Mouse (Mus musculus): ENCODE measurements at regions not wholly inside any gene's neighbourhood (a gene's known extent, or its start where the extent isn't known, plus 50 kb on each side); places are given as distances from the start of the nearest gene placed in this dataset.

- DNase-seq: no peak
These were observed 147.5 kb upstream of the Mrps10 start for GRCm38 (mm10) chr17:47221068-47221796.

DNA sequence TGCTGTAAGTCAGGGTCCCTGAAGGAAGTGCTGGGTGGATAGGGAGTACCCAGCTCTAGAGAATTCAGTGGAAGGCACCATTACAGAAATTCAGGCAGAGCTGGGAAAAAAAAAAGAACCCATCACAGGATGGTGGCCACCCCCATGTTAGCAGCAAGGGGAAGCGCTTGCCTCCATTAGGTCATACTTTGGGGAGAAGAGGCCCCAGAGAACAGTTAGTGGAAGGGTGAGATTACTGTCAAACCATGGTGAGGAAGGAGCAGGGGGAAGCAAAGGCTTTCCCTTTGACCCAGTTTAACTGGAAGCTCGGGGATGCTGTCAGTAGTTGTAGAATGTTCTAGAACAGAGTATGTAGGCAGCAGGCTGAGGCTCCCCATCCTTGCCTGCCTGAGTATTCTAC, 148.8 kb upstream of the Mrps10 start:
- DNase-seq: no peak

- DNase-seq: no peak
These were observed 152.2 kb upstream of the Mrps10 start for GRCm38 (mm10) chr17:47216490-47216889.

DNA sequence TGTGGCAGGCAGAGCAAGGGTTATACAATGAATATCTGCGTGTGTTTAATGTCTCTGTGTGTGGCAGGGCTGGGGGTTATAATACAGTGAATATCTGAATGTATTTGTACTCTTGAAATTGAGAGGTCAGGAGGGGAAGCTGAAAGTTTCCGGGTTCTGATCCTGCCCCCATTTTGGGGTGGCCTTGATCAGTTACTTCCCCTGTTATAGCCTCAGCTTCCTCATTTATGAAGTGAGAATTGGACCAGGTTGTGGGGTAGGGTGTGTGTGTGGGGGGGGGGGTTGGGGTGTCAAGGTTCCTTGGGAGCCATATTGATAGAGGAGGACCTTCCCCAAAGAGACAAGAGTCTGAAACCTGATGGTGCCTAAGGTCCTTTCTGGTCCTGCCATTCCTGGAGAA, 152.8 kb upstream of the Mrps10 start:
- no peak for DNase-seq

DNA sequence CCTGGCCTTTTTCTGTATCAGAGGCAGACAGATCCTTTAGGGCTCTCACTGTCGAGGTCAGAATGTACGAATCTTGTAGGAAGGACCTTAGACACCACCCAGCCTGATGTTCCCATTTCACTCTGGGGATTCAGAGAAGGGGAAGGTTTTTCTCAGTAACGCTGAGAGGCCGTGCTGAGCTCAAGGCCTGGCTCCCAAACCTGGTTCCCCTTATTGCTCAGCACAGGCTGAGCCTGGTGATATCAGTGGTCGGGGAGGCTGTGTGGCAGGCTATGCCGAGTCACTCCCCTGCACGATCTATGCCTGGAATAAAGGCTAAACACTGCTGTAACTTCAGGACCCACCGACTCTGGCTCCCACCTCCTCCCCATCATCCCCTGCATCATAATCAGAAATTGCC, 154.6 kb upstream of the Mrps10 start:
- no peak for DNase-seq

GRCm38 (mm10) chr17:47210441-47211196, 158.1 kb upstream of the Mrps10 start:
- no peak for DNase-seq

DNA sequence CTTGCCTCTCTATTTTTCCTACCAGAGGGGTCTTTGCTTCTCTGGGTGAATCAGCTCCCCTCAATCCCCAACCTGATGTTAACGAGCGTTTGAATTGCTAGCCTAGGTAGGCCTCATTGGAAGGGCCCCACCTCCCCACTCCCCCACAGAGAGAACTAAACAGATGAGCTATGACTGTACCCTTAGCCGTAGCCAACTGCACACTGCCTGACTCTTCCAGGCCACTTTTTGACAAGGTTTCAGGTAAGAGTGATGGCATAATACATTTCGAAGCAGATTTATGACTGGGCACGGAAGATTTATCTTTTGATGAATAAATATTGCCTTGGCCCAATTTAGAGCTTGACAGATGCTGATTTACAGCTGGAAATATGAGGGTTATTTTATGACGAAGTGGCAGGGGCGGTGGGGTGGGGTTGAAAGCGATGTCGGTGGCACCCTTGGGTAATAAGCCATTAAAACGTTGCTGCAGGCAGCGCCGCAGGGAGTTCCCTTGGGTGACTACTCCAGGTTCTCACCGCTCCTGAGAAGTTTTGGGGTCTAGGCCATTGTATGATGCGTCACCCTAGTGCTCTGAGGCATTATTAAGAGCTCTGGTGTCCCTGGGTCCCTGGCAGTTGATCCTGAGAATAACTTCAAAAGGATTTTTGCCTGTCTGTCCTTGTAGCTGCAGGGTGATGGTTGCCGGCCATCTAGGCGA, 159.7 kb upstream of the Mrps10 start:
- no peak for DNase-seq

- no peak for DNase-seq
These were observed 161.2 kb upstream of the Mrps10 start for GRCm38 (mm10) chr17:47207471-47207870.

DNA sequence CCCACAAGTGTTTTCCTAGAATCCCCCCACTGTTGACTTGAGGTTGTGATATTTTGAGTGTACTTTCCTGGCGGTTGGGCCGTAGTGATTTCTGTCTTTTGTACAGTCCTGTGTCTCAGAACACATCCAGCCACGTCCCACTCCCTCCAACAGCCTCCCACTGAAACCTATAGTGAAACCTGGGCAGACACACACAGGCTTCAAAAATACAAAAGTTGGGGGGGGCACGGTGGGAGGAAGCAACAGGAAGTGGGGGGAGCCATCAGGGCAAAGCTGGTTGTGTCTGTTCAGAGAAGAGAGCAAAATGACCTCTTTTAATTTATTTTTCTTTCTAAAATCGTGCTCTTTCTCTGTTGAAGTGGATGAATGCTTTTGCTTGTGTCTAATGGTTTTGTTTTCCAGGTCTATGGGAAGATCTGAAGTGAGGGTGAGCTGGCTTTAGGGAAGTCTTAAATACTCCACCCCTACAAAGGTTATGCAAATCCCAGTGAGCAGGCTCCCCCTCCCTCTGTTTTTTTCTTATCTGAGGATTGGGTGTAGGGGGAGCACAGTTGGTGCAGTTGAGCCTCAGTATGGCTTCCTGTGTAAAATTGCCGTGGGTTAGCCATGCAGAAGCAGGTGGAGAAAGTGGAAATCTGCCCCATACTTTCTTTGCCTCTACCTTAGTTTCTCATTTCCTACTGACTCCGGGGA, 164.1 kb upstream of the Mrps10 start:
- DNase-seq: no peak

DNA sequence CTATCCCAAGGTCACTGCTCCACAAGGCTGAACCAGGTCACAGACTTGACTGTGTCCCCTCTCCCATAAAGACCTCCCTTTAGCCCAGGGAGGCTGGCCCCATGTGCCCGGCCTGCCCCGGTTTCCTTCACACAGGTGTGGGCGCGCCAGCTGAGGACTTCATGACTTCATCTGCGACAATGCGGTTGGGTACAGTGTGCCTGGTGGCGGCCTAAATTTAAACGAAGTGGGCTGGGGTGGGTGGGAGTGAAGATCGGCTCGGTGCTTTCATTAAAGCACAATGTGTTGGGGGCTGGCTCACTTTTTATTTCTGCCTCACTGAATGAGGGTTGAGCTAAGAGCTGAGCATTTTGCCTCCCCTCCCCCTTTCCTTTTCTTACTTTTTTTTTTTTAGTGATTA, 169.5 kb upstream of the Mrps10 start:
- DNase-seq: no peak

GRCm38 (mm10) chr17:47197957-47198356, 170.7 kb upstream of the Mrps10 start:
- DNase-seq: peak; percentile 34

DNA sequence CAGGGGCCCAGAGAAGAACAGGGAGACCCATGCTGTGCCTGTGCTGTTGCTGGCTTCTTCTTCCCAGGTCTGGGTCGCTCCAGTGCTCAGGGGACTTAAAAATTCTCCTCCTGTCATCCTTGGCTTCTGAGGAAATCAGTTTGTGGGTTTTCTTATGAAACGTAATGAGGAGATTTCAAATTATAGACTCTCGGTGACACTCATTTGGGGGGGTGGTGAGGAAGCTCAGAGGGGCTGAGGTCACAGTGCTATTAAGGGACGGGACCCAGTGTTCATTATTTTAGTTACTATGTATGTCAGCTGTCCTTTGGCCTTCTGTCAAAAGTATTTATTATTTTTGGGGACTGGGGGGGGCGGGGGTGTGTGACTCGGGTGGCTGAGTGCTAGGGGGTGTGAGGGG, 171.7 kb upstream of the Mrps10 start:
- no peak for DNase-seq

GRCm38 (mm10) chr17:47195981-47196380, 172.7 kb upstream of the Mrps10 start:
- DNase-seq: no peak

- no peak for DNase-seq
These were observed 174.1 kb upstream of the Mrps10 start for GRCm38 (mm10) chr17:47194463-47195012.

- no peak for DNase-seq
These were observed 177.3 kb upstream of the Mrps10 start for GRCm38 (mm10) chr17:47191416-47191815.

DNA sequence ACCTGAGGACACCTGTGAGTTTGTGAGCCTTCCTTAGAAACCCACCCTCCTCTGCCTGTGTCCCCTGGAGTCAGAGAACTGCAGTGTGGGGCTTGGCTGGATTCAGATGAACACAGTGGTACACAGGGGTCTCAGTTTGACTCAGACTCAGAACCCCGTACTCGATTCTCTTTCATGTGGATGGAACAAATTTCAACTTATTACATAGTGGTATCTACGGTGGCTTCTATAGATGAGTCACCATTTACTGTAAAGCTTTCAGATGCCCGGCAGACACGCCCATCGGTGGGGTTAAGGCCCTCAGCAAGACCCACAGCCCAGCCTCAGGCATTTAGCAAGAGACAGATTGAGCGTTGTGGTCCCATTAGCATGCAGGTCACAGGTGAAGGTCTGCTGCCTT, 178.9 kb upstream of the Mrps10 start:
- DNase-seq: no peak

GRCm38 (mm10) chr17:47184148-47184547, 173.8 kb upstream of the Ubr2 start:
- DNase-seq: peak; percentile 41

DNA sequence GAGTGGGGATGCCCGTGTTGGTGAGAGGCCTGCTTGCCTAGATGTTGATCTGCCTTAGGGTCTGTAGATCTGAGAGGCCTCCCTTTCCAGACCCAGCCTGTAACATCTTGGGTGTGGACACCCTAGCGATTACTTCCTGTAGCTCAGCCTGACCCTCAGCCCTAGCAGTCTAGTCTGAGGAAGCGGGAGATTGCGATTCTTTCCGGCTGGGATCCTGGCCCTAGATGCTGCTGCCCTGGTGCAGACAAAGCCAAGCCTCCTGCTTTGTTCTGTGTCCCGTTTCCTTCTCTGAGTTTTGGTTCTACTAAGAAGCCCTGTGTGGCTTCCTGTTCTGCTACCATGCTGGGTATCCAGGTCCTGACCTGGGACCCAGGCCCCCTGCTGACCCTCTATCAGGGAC, 171.8 kb upstream of the Ubr2 start:
- peak; percentile 76 for DNase-seq

GRCm38 (mm10) chr17:47179410-47179809, 169.1 kb upstream of the Ubr2 start:
- no peak for DNase-seq

DNA sequence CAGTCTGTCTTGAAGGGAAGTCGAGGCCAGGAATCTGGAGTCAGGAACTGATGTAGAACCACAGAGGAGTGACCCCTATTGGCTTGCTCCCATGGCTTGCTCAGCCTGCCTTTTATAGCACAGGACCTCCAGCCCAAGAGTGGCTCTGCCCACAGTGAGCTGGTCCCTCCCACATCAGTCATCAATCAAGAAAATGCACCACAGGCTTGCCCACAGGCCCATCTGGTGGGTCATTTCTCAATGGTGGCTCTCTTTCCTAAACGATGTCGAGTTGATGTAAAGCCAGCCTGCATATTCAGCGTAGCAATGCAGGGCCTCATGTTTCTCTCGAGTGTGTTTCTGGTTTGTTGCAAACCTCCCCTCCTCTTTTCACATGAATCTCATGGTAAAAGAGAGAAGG, 168.3 kb upstream of the Ubr2 start:
- no peak for DNase-seq

DNA sequence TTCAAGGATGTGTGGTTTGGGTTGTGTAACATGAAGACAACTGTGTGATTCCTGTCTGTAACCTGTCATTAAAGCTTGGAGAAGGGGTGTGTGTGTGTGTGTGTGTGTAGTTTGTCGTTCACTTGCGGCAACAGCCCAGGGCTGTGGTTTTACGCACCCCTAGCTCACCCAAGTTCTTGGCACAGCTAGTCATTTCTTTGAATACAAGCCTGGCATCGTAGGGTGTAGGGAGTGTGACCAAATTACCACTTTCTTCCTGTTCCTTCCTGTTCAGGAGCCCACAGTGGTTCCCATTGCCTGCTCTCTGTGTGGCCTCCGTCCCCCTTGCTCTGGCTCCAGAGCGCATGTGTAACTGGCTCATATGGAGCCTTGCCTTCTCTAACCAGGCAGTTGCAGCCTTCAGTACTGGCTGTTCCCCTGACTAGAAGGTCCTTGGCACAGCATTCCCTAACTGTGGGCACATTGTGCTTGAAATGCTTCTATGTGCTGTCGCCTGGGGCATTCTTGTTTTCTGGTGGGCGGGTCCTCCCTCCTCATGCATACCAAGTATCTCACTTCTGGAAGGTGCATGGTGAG, 167.4 kb upstream of the Ubr2 start:
- no peak for DNase-seq

DNA sequence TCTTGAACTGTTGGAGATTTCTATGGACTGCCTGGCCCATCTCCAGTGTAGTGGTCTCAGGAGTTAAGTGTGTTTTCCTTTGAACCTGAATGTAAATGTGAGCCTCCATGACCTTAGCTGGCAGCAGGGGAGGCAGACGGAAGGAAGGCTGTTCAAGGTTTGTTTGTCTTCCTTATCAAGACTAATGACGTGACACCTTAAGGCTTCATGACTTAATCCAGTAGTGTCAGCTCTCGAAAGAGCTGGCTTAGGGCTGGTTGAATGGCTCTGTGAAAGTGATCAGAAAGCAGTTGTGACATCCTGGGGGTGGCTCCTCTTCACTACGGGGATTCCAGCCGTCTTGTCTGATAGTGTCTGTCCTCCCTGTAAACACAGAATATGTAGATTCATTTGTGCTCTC, 166.0 kb upstream of the Ubr2 start:
- no peak for DNase-seq
